Mouse (Mus musculus): Measurements from ENCODE around the gene Srebf1. TPM values are rescaled to one million over a fixed set of nuclear protein-coding genes. Genes with fewer than 3 reads are reported as not detected.

Srebf1 gene
- total and polyA plus RNA-seq, 2 experiments = 151 to 580 TPM

- Histone ChIP-seq H3K79me2 (ENCODE audit: control insufficient read depth, insufficient read depth, low read length) (peaks cover 5% of the 10 kb centered on the region; the same call in 1 of the 2 replicates), H3K36me3 (ENCODE audit: control insufficient read depth, insufficient read depth, low read length) (no peaks in the 10 kb centered on the region; the same call in 1 of the 2 replicates), H3K4me3 (ENCODE audit: insufficient read depth, low read depth, low read length) (no peak overlapping the region), H3K9ac (ENCODE audit: low read depth, low read length) (no peak overlapping the region), H3K27me3 (ENCODE audit: control insufficient read depth, insufficient read depth, low read length) (no peaks in the 10 kb centered on the region), H3K27ac (replicated peaks; ENCODE audit: insufficient read depth, low read depth, low read length) (no peak overlapping the region), H3K4me1 (ENCODE audit: control insufficient read depth, insufficient read depth, low read length) (no peaks in the 10 kb centered on the region)
- WGBS = 77% methylated on average over 3 of the region's 3 CpGs
- no peak for DNase-seq (ENCODE audit: extremely low read depth, low read depth, low spot score)
- no peak for TF ChIP-seq CTCF (IDR thresholded peaks at IDR 0.05; ENCODE audit: low read depth, low read length)
- TF ChIP-seq POLR2A (IDR thresholded peaks at IDR 0.05; ENCODE audit: extremely low read depth, insufficient read depth, low read length) = no peak
Observed at GRCm38 (mm10) chr11:60150677-60151076, 71.7 kb downstream of the Srebf1 start.

Other genes starting within 250 kb of the Srebf1 start
- 432 and 472 TPM in 2 replicates for gene Pemt, start 176.1 kb downstream of the Srebf1 start, total RNA-seq (2014; rRNA removed)
- gene Pemt, start 176.1 kb downstream of the Srebf1 start, polyA plus RNA-seq (2012; rRNA removed) = 1,369 and 1,396 TPM in 2 replicates
- gene Rai1, start 117.6 kb downstream of the Srebf1 start, total RNA-seq (2014; rRNA removed) = 2.7 and 3.4 TPM in 2 replicates
- 9.0 and 12.9 TPM in 2 replicates for gene Rai1, start 117.6 kb downstream of the Srebf1 start, polyA plus RNA-seq (2012; rRNA removed)
- 9.6 and 13.5 TPM in 2 replicates for gene Tom1l2, start 130.3 kb upstream of the Srebf1 start, total RNA-seq (2014; rRNA removed)
- 16.9 and 22.1 TPM in 2 replicates for gene Tom1l2, start 130.3 kb upstream of the Srebf1 start, polyA plus RNA-seq (2012; rRNA removed)
- 0.46 and 0.74 TPM in 2 replicates for gene Drc3, start 130.7 kb upstream of the Srebf1 start, total RNA-seq (2014; rRNA removed)
- gene Drc3, start 130.7 kb upstream of the Srebf1 start, polyA plus RNA-seq (2012; rRNA removed) = 0.46 and 0.64 TPM in 2 replicates
- 11.7 and 14.1 TPM in 2 replicates for gene Gid4, start 194.6 kb upstream of the Srebf1 start, total RNA-seq (2014; rRNA removed)
- gene Gid4, start 194.6 kb upstream of the Srebf1 start, polyA plus RNA-seq (2012; rRNA removed) = 18.9 and 21.7 TPM in 2 replicates
- gene Atpaf2, start 195.9 kb upstream of the Srebf1 start, total RNA-seq (2014; rRNA removed) = 15.3 and 16.8 TPM in 2 replicates
- gene Atpaf2, start 195.9 kb upstream of the Srebf1 start, polyA plus RNA-seq (2012; rRNA removed) = 22.3 and 23.3 TPM in 2 replicates
- gene Drg2, start 232.0 kb upstream of the Srebf1 start, total RNA-seq (2014; rRNA removed) = 29.1 and 36.6 TPM in 2 replicates
- gene Drg2, start 232.0 kb upstream of the Srebf1 start, polyA plus RNA-seq (2012; rRNA removed) = 40.1 and 41.7 TPM in 2 replicates
- gene Myo15, start 246.8 kb upstream of the Srebf1 start, total RNA-seq (2014; rRNA removed) = under 0.01 TPM in 1 of 2 replicates, not detected in the other
- gene Myo15, start 246.8 kb upstream of the Srebf1 start, polyA plus RNA-seq (2012; rRNA removed) = 0.05 and 0.06 TPM in 2 replicates

All from liver, adult 2 months (tissue).